Mouse (Mus musculus): ENCODE data around the gene Suco. TPM values are rescaled to one million over a fixed set of nuclear protein-coding genes. Genes with fewer than 3 reads are reported as not detected.

Gene Suco
- polyA plus RNA-seq, 1 experiment = 52.0 TPM

DNA sequence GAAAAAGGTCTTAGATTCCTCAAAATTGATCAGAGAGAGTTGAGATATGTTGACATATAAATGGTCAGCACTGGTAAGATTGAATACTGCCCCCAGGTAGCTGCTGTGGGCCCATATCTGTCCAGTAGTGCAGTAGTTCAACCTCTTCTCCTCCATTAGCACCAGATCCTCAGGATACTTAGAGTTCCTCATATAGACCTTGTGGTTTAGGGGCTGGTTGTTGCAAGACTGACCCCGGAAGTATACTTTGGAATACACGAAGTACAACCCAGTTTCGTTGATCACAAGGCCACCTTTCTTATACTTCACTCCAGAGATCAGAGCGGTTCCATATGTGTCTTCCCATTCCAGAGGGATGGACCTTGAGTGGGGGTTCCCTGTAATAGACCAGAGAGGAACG, 94.9 kb downstream of the Suco start:
- no peak overlapping the region for H3K9ac ChIP-seq (ENCODE audit: low read depth, poor library complexity, severe bottlenecking)
- no peak overlapping the region for H3K27ac ChIP-seq (ENCODE audit: insufficient read depth, low read length)
- H3K4me1 ChIP-seq (ENCODE audit: control insufficient read depth, insufficient read depth, low read length) = no peaks in the 10 kb centered on the region
- no peaks in the 10 kb centered on the region for H3K36me3 ChIP-seq (ENCODE audit: control insufficient read depth, insufficient read depth, low read length, poor library complexity, severe bottlenecking)
- H3K27me3 ChIP-seq (ENCODE audit: control insufficient read depth, insufficient read depth, low read length, poor library complexity, severe bottlenecking) = no peaks in the 10 kb centered on the region
- H3K9me3 ChIP-seq (replicated peaks; ENCODE audit: control insufficient read depth, insufficient read depth, low read length, poor library complexity, severe bottlenecking) = no peaks in the 10 kb centered on the region
- no peak overlapping the region for H3K4me3 ChIP-seq (ENCODE audit: low read depth, low read length)
- no peak for TF ChIP-seq CTCF (IDR thresholded peaks at IDR 0.05; ENCODE audit: low read depth, low read length)

- TF ChIP-seq POLR2A (IDR thresholded peaks at IDR 0.05; ENCODE audit: insufficient read depth, low read length) (no peak), CTCF (IDR thresholded peaks at IDR 0.05; ENCODE audit: low read depth, low read length) (no peak), EP300 (IDR thresholded peaks at IDR 0.05; ENCODE audit: insufficient read depth, low read depth, low read length) (no peak)
- Histone ChIP-seq H3K9me3 (replicated peaks; ENCODE audit: control insufficient read depth, insufficient read depth, low read length, poor library complexity, severe bottlenecking) (no peaks in the 10 kb centered on the region), H3K27me3 (ENCODE audit: control insufficient read depth, insufficient read depth, low read length, poor library complexity, severe bottlenecking) (no peaks in the 10 kb centered on the region), H3K9ac (ENCODE audit: low read depth, poor library complexity, severe bottlenecking) (no peak overlapping the region), H3K36me3 (ENCODE audit: control insufficient read depth, insufficient read depth, low read length, poor library complexity, severe bottlenecking) (no peaks in the 10 kb centered on the region), H3K27ac (ENCODE audit: insufficient read depth, low read length) (no peak overlapping the region), H3K4me1 (ENCODE audit: control insufficient read depth, insufficient read depth, low read length) (no peaks in the 10 kb centered on the region), H3K4me3 (ENCODE audit: low read depth, low read length) (no peak overlapping the region)
These were observed 97.4 kb downstream of the Suco start for GRCm38 (mm10) chr1:161779057-161779456.

GRCm38 (mm10) chr1:161775151-161775550, 101.3 kb downstream of the Suco start:
- Histone ChIP-seq H3K4me1 (ENCODE audit: control insufficient read depth, insufficient read depth, low read length) (no peaks in the 10 kb centered on the region), H3K27me3 (ENCODE audit: control insufficient read depth, insufficient read depth, low read length, poor library complexity, severe bottlenecking) (no peaks in the 10 kb centered on the region), H3K9me3 (replicated peaks; ENCODE audit: control insufficient read depth, insufficient read depth, low read length, poor library complexity, severe bottlenecking) (no peaks in the 10 kb centered on the region), H3K4me3 (ENCODE audit: low read depth, low read length) (no peak overlapping the region), H3K9ac (ENCODE audit: low read depth, poor library complexity, severe bottlenecking) (no peak overlapping the region), H3K27ac (ENCODE audit: insufficient read depth, low read length) (no peak overlapping the region), H3K36me3 (ENCODE audit: control insufficient read depth, insufficient read depth, low read length, poor library complexity, severe bottlenecking) (no peaks in the 10 kb centered on the region)
- TF ChIP-seq CTCF (IDR thresholded peaks at IDR 0.05; ENCODE audit: low read depth, low read length) (no peak), POLR2A (IDR thresholded peaks at IDR 0.05; ENCODE audit: insufficient read depth, low read length) (no peak), EP300 (IDR thresholded peaks at IDR 0.05; ENCODE audit: insufficient read depth, low read depth, low read length) (no peak)

- Histone ChIP-seq H3K4me1 (ENCODE audit: control insufficient read depth, insufficient read depth, low read length) (no peaks in the 10 kb centered on the region), H3K27ac (ENCODE audit: insufficient read depth, low read length) (no peak overlapping the region), H3K9ac (ENCODE audit: low read depth, poor library complexity, severe bottlenecking) (no peak overlapping the region), H3K27me3 (ENCODE audit: control insufficient read depth, insufficient read depth, low read length, poor library complexity, severe bottlenecking) (no peaks in the 10 kb centered on the region), H3K36me3 (ENCODE audit: control insufficient read depth, insufficient read depth, low read length, poor library complexity, severe bottlenecking) (no peaks in the 10 kb centered on the region), H3K9me3 (replicated peaks; ENCODE audit: control insufficient read depth, insufficient read depth, low read length, poor library complexity, severe bottlenecking) (no peaks in the 10 kb centered on the region), H3K4me3 (ENCODE audit: low read depth, low read length) (no peak overlapping the region)
- no peak for TF ChIP-seq EP300 (IDR thresholded peaks at IDR 0.05; ENCODE audit: insufficient read depth, low read depth, low read length)
- TF ChIP-seq CTCF (IDR thresholded peaks at IDR 0.05; ENCODE audit: low read depth, low read length) = no peak
- no peak for TF ChIP-seq POLR2A (IDR thresholded peaks at IDR 0.05; ENCODE audit: insufficient read depth, low read length)
These were observed 105.2 kb downstream of the Suco start for GRCm38 (mm10) chr1:161771293-161771692.

DNA sequence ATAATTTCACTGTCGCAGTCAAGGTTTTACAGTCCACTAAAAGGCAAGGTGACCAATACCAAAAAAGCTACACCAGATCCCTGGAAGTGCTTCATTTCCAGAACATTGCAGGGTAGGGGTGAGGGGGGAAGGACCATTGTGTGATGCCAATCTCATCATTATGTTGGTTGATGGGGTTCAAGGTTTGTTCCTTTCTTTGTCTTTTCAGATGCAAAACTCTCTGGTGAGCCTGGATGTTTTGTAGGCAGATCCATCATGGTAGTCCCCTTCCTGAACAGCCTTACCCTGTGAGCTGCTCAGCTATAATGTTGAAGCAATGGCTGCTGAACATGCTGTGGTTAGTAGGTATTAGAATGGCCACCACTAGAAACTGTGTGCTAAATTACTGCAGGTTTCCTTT, 107.2 kb downstream of the Suco start:
- TF ChIP-seq CTCF (IDR thresholded peaks at IDR 0.05; ENCODE audit: low read depth, low read length) (no peak), POLR2A (IDR thresholded peaks at IDR 0.05; ENCODE audit: insufficient read depth, low read length) (no peak), EP300 (IDR thresholded peaks at IDR 0.05; ENCODE audit: insufficient read depth, low read depth, low read length) (no peak)
- no peak overlapping the region for H3K4me3 ChIP-seq (ENCODE audit: low read depth, low read length)
- H3K9me3 ChIP-seq (replicated peaks; ENCODE audit: control insufficient read depth, insufficient read depth, low read length, poor library complexity, severe bottlenecking) = no peaks in the 10 kb centered on the region
- H3K9ac ChIP-seq (ENCODE audit: low read depth, poor library complexity, severe bottlenecking) = no peak overlapping the region
- no peaks in the 10 kb centered on the region for H3K4me1 ChIP-seq (ENCODE audit: control insufficient read depth, insufficient read depth, low read length)
- H3K27ac ChIP-seq (ENCODE audit: insufficient read depth, low read length) = no peak overlapping the region
- no peaks in the 10 kb centered on the region for H3K27me3 ChIP-seq (ENCODE audit: control insufficient read depth, insufficient read depth, low read length, poor library complexity, severe bottlenecking)
- H3K36me3 ChIP-seq (ENCODE audit: control insufficient read depth, insufficient read depth, low read length, poor library complexity, severe bottlenecking) = no peaks in the 10 kb centered on the region

DNA sequence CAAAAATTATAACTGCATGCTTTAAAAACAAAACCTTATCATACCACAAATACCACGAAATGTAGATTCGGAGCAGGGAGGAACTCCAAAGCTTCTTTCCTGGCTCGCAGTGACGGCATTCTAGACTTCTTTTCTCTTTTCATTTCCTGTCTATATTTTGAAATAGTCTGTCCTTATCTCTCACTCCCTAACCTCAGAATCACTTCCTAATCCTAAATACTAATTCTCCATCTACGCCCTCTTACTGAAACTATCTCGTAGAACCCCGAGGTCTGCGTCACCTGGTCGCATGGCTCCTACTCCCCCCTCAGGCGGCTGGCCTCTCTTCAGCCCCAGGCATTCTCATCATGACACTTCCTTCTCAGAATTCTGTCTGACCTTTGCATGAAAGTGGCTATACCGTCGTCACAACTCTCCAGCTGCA, 109.4 kb downstream of the Suco start:
- Histone ChIP-seq H3K36me3 (ENCODE audit: control insufficient read depth, insufficient read depth, low read length, poor library complexity, severe bottlenecking) (no peaks in the 10 kb centered on the region), H3K4me1 (ENCODE audit: control insufficient read depth, insufficient read depth, low read length) (no peaks in the 10 kb centered on the region), H3K27me3 (ENCODE audit: control insufficient read depth, insufficient read depth, low read length, poor library complexity, severe bottlenecking) (no peaks in the 10 kb centered on the region), H3K4me3 (ENCODE audit: low read depth, low read length) (no peak overlapping the region), H3K9me3 (replicated peaks; ENCODE audit: control insufficient read depth, insufficient read depth, low read length, poor library complexity, severe bottlenecking) (no peaks in the 10 kb centered on the region), H3K9ac (ENCODE audit: low read depth, poor library complexity, severe bottlenecking) (no peak overlapping the region), H3K27ac (ENCODE audit: insufficient read depth, low read length) (no peak overlapping the region)
- no peak for TF ChIP-seq POLR2A (IDR thresholded peaks at IDR 0.05; ENCODE audit: insufficient read depth, low read length)
- no peak for TF ChIP-seq CTCF (IDR thresholded peaks at IDR 0.05; ENCODE audit: low read depth, low read length)
- no peak for TF ChIP-seq EP300 (IDR thresholded peaks at IDR 0.05; ENCODE audit: insufficient read depth, low read depth, low read length)
